Comparison of ENCODE assay signal across 11 mouse cellular contexts in the genomic region with DNA sequence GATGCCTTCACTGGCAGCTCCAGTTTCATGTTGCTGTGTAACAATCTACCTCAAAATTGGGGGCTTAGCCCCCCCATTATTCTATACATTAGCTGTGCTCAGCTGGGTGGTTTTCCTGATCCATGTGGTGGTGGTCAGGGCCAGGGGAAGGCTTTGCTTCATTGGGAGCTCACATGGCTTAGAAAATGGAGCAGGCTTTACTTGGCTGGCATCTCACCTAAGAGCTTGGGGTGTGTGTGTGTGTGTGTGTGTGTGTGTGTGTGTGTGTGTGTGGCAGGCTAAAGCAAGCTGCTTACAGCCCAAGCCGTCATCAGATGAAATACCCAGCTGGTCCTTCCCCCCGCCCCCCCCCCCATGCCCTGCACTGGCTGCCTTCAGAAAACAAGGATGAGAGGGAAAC.
DNase-seq lines count a peak whose midpoint lies in the region; ATAC-seq lines count a peak whose summit lies in the region.
"Had no signal": no experiment of that assay in that cellular context is flagged by ENCODE, and none has a peak within 500 bp of the region (broad histone marks: within the 10 kb centered on the region; RNA-seq: fewer than 3 reads in every experiment).

No protein-coding gene starts in this region.

- H3K4me3 ChIP-seq in forebrain, embryonic 13.5 days: no peak overlapping the region
- H3K4me3 ChIP-seq in forebrain, embryonic 12.5 days (replicated peaks): no peak overlapping the region
- H3K4me3 ChIP-seq in kidney, embryonic 15.5 days (replicated peaks): no peak overlapping the region
- H3K4me3 ChIP-seq: midbrain, embryonic 15.5 days had no signal

- DNase-seq in kidney, postnatal 4 days: no peak
- peak; percentile 20 for DNase-seq in retina, adult 2 months (ENCODE audit: low read depth, low spot score)
- DNase-seq in retina, embryonic 14.5 days (ENCODE audit: low spot score): no peak
- DNase-seq in right cerebral cortex, postnatal 36 days (ENCODE audit: low spot score in 2 of 2): no peak
- DNase-seq: adrenal gland, postnatal 25 days; right cerebral cortex, adult 18-20 months had no signal

- H3K36me3 ChIP-seq in forebrain, embryonic 13.5 days (ENCODE audit: poor library complexity, severe bottlenecking): no peaks in the 10 kb centered on the region
- no peaks in the 10 kb centered on the region for H3K36me3 ChIP-seq in forebrain, embryonic 12.5 days (replicated peaks)
- no peaks in the 10 kb centered on the region for H3K36me3 ChIP-seq in kidney, embryonic 15.5 days
- H3K36me3 ChIP-seq: midbrain, embryonic 15.5 days had no signal

- 29% methylated on average over 2 of the region's 2 CpGs for WGBS in forebrain, embryonic 13.5 days
- WGBS in forebrain, embryonic 12.5 days: 54% methylated on average over 2 of the region's 2 CpGs
- whole genome bisulfite sequencing in kidney, embryonic 15.5 days: 57% methylated on average over 1 of the region's 2 CpGs

- no peaks in the 10 kb centered on the region for H3K27me3 ChIP-seq in forebrain, embryonic 13.5 days
- no peaks in the 10 kb centered on the region for H3K27me3 ChIP-seq in forebrain, embryonic 12.5 days
- no peaks in the 10 kb centered on the region for H3K27me3 ChIP-seq in kidney, embryonic 15.5 days
- H3K27me3 ChIP-seq: midbrain, embryonic 15.5 days had no signal

- no peak overlapping the region for H3K4me2 ChIP-seq in forebrain, embryonic 13.5 days
- H3K4me2 ChIP-seq in forebrain, embryonic 12.5 days: no peak overlapping the region
- H3K4me2 ChIP-seq in kidney, embryonic 15.5 days: no peak overlapping the region
- H3K4me2 ChIP-seq: midbrain, embryonic 15.5 days had no signal

- peak; percentile 55 for ATAC-seq in forebrain, embryonic 13.5 days
- ATAC-seq in forebrain, embryonic 12.5 days (ENCODE audit: low FRiP score): no peak
- ATAC-seq in kidney, embryonic 15.5 days (replicated peaks; ENCODE audit: low FRiP score): no peak
- no peak for ATAC-seq in erythroblast, adult 5-6 weeks (replicated peaks; ENCODE audit: low FRiP score, poor library complexity, severe bottlenecking)

- H3K27ac ChIP-seq in forebrain, embryonic 13.5 days: no peak overlapping the region
- H3K27ac ChIP-seq in forebrain, embryonic 12.5 days: no peak overlapping the region
- H3K27ac ChIP-seq in kidney, embryonic 15.5 days: 0 out of 2 replicates have a peak overlapping the region, but pooled peaks have one; percentile 29
- H3K27ac ChIP-seq: midbrain, embryonic 15.5 days had no signal

- no peaks in the 10 kb centered on the region for H3K9me3 ChIP-seq in forebrain, embryonic 13.5 days (replicated peaks)
- H3K9me3 ChIP-seq in forebrain, embryonic 12.5 days: no peaks in the 10 kb centered on the region
- H3K9me3 ChIP-seq in kidney, embryonic 15.5 days (replicated peaks): no peaks in the 10 kb centered on the region
- H3K9me3 ChIP-seq: midbrain, embryonic 15.5 days had no signal

- H3K9ac ChIP-seq in forebrain, embryonic 13.5 days: no peak overlapping the region
- no peak overlapping the region for H3K9ac ChIP-seq in forebrain, embryonic 12.5 days
- no peak overlapping the region for H3K9ac ChIP-seq in kidney, embryonic 15.5 days
- H3K9ac ChIP-seq: midbrain, embryonic 15.5 days had no signal

- 0 out of 2 replicates have a peak, but pooled peaks cover 5% of the 10 kb centered on the region for H3K4me1 ChIP-seq in forebrain, embryonic 13.5 days
- H3K4me1 ChIP-seq in forebrain, embryonic 12.5 days: no peaks in the 10 kb centered on the region
- H3K4me1 ChIP-seq in kidney, embryonic 15.5 days: peaks cover 8% of the 10 kb centered on the region
